Mouse (Mus musculus) brain, embryonic 14.5 days (tissue): ENCODE data around the gene S100b. TPM values are rescaled to one million over a fixed set of nuclear protein-coding genes. Genes with fewer than 3 reads are reported as not detected.
A peak's percentile ranks its signal among the peaks of the same experiment; 100 is the strongest.

Source experiments
- DNase-seq: peaks from one replicate; pipeline ENCODE4 v3.0.0-alpha.2; 2011; ENCODE audit warnings: low read depth
- CTCF ChIP-seq: fragments of 200-500 bp; IDR thresholded peaks from 2 replicates; pipeline ENCODE4 v1.5.1; 2012; ENCODE audit warnings: inconsistent platforms, mild to moderate bottlenecking, moderate library complexity, borderline replicate concordance; ENCODE audit not compliant: insufficient read depth, insufficient read length; ENCODE audit errors: extremely low read depth
- POLR2A ChIP-seq: fragments of 200-500 bp; IDR thresholded peaks from 2 replicates; pipeline ENCODE4 v1.6.1; 2012; ENCODE audit warnings: mild to moderate bottlenecking, inconsistent platforms, borderline replicate concordance; ENCODE audit not compliant: poor library complexity, insufficient read depth, insufficient read length, severe bottlenecking; ENCODE audit errors: extremely low read depth
- polyA plus RNA-seq: library from polyadenylated mRNA; depleted of rRNA; stranded (reverse); fragments of >200 nt; gene quantifications from 2 replicates; pipeline ENCODE4 v1.2.3, GENCODE M21; 2012; rRNA removed

S100b gene
- polyA plus RNA-seq, 1 experiment, result 1.8 TPM

DNA sequence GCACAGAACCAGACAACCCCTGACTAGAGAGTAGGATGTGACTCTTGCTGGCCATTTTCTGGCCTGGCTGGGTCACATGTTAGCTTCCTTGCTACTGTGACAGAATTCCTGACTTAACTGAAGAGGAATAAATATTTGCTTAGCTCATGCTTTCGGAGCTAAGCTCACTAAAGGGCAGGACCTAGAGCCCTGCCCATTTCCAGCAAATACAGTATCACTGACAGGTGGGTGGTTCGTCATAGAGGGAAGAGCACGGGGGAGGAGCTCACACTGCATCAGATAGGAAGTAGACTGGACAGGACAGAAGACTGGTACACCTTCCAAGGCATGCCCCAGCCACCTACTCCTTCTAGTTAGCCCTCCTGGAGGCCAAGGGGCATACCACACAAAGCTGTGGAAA lies 7.8 kb downstream of the S100b start:
- TF ChIP-seq POLR2A, result no peak
- TF ChIP-seq CTCF, result no peak
- no peak for DNase-seq

DNA sequence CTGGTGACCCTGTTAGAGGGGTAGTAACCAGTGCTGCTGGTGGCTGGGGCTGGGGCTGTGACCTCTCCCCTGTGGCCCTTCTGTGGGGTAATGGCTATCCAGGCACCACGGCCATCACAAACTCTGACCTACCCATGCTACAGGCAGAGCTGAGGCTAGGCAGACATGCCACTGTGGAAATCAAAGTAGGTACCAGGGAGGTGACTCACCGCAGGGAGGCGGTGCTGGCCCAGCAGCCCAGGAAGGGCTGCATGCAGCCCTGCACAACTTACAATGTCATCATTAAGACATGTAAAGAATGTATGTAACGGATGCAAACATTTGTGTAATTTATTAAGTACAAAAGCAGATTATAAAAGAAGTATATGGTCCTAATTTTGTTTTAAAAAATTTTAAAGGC lies 8.8 kb downstream of the S100b start:
- TF ChIP-seq POLR2A, result no peak
- no peak for TF ChIP-seq CTCF
- DNase-seq, result no peak

DNA sequence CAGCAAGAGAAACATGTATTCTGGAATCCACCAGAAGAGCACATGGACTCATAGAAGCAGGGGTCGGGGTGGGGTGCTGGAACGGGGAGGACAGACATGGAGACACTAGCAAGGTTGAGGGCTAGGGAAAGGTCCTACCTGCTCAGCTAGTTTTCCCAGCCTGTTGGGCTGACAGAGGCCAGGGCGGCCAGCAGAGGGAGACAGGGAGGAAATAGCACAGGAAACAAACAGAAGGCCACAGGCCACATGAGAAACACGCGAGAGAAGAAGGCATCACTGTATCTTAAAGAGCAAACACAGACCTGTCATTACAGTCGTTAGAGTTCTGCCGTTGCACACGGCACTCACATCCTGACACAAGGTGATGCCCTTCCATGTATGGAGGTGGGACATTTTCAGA lies 17.6 kb downstream of the S100b start:
- DNase-seq, result peak; percentile 15
- TF ChIP-seq POLR2A (no peak), CTCF (peak; percentile 64; the same call in 1 of the 2 replicates)

DNA sequence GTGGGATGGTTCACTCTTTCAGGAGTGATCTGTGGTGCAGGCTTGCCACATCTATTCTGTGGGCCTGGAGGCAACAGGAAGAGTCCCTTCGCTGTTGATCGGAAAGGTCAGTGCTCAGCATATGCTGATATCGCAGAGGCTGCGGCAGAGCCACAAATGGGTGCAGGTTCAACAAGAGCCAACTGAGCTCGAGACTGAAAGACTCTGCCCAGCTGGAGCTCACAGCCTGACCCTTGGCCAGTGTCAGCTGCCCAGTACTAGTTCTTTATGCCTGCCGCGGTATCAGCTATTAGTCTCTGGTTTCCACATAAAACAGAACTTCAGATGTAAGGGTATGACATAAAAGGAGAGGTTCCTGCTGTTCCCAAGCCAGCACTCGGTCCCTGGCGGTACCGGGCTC lies 21.6 kb downstream of the S100b start:
- TF ChIP-seq CTCF, result no peak
- no peak for TF ChIP-seq POLR2A
- DNase-seq, result no peak

DNA sequence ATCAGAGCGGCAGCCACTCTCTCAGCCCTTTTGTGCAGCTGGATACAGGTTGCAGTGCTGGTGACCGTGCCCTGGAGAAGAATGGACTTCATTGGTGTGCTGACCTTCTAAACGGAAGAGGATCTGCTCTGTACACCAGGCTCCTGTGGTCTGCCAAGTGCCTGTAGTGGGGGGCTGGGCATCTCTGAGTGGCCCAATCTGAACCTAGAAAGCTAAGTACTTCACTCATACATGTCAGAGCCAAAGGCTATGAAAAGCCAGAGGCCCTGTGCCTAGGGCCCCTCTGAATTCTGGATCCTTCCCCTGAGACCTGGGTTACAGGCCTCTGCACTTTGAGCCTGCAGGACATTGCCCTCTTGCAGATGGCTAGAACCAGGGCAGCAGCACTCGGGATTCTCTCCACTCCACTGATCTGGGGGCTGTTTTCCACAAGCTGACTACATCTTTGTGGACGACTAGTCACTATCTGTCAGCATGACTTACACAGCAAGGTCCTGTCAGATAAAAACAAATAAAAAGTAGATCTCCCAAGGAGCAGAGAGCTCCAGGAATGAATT lies 25.0 kb downstream of the S100b start:
- no peak for DNase-seq
- TF ChIP-seq POLR2A (no peak), CTCF (no peak)

DNA sequence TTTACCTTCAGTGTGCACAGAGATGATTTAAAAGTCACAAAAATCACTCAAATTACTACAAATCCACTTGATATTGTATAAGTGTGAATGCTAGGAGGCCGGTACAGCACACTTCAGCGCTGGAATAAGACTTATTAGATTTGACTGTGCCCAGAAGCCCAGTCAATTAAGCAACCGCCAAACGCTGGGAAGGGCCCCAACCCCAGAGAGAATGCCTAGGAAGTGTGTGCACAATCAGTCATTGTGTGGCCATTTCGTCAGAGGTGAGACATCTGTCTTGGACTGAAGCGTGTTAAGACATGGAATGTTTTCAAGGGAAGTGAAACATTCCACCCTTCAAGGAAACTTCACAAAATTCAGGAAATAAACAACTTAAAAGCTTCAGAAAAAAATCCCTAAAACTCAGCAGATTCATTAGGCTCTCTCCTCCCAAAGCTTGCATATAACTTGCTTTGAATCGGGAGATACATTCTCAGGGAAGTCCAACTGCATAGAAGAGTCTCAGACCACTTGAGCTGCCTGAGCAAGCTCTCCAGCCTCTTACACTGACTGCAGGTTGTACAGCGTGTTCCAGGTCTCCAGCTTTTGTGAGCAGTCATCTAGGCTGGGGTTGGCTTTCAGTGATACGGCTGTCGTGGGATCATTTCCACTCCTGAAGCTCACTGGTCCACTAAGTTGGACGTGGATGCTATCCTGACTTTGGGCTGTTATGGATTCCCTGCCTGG lies 34.8 kb downstream of the S100b start:
- no peak for TF ChIP-seq POLR2A
- no peak for TF ChIP-seq CTCF
- no peak for DNase-seq

DNA sequence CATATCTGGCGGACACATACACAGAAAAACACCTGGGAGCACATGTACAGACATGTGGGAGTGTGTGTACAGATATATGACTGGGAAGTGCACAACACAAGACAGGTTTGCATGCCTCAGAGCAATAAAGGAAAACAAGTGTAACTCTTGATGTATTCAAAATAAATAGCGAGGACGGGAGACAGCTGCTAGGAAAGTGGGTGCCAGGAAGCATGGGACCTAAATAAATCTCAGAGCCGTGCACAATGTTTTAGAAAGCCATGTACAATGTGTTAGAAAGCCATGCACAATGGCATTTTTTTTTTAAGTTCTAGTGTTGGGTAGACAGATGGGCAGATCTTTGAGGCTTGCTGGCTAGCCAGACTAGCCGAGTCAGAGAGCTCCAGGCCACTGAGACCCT lies 35.4 kb downstream of the S100b start:
- TF ChIP-seq POLR2A (no peak), CTCF (no peak)
- DNase-seq, result no peak

DNA sequence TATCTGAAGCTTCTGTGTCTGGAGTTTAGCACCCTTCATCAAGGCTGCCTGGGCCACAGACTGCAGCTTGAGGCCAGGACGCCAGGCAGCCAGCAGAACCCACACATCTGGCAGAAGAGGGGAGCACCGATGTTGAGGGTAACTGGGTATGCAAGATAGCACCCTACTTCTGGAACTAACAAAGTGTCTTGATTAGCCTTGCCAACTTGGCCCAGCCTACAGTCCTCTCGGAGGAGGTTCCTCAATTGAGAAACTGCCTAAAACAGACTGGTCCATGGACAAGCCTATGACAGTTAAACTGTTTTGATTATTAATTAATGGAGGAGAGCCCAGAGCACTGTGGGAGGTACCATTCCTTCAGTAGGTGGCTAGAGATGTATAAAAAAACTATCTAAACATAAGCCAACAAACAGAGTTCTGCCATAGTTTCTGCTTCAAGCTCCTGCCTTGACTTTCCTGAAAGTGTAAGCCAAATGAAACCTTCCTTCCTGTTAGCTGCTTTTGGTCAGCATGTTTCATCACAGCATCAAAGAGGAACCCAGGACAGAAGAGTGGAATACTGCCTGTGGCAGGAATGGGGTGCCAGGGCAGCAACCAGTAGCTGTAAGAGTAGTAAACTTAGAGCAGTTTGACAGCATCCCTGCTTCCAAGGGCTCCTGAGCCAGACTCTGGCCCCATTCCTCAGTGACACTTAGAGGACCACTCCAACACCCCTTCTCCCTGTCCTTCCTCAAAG lies 36.5 kb downstream of the S100b start:
- TF ChIP-seq POLR2A (no peak), CTCF (no peak)
- no peak for DNase-seq

DNA sequence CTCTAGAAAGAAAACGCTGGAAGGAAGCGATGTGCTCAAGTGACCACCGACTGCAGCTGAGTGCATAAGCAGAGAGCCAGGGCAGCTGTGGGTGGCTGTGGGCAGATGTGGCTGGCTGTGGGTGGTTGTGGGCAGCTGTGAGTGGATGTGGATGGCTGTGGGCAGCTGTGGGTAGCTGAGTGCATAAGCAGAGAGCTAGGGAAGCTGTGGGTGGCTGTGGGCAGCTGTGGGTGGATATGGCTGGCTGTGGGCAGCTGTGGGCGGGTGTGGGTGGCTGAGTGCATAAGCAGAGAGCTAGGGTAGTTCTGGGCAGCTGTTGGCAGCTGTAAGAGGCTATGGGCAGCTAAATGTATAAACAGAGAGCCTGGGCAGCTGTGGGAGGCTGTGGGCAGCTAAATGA lies 39.6 kb downstream of the S100b start:
- DNase-seq, result no peak
- TF ChIP-seq CTCF (no peak), POLR2A (no peak)

DNA sequence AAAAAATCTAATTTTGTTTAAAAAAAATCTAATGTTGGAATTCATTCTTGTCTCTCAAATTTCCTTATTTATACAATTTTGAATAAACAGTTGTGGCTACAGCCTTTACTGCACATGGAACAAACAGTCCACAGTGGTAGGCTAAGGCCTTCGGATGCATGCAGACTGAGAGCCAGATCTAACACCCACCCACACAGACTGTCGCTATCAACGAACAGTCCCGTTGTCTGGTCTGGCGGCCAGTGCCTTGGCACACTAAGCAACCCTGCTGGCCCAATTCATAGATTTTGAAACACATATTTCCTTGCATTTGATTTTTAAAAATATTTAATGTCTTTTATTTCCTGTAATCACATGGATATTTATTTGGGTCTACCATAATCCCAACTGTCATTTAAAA lies 46.5 kb downstream of the S100b start:
- TF ChIP-seq CTCF, result no peak
- TF ChIP-seq POLR2A, result no peak
- DNase-seq, result no peak

DNA sequence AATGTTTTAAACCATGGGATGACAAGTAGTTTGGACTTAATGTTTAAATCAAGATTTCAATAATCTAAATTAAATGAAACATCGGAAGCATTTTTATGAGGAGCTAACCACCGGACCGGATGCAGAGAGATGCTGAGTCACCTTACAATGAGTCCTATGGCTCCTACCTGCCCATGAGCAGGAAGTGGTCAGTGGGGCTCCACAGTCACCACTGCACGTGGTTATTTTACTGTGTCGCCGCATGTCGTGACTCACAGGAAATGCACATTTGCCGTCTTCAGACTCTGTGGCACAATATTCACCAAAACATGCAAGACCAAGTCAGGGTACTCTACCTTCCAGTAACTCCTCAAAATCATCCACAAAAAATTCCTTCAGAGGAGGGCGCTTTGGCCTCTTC lies 53.1 kb downstream of the S100b start:
- DNase-seq, result no peak
- TF ChIP-seq CTCF, result no peak
- no peak for TF ChIP-seq POLR2A

Other genes starting within 250 kb of the S100b start
- 10.8 and 12.3 TPM in 2 replicates for gene Zfp280b, start 221.2 kb upstream of the S100b start, polyA plus RNA-seq
- gene Slc5a4b, start 142.9 kb upstream of the S100b start, polyA plus RNA-seq, result not detected in 2 replicates
- gene Slc5a4a, start 106.4 kb upstream of the S100b start, polyA plus RNA-seq, result 0.18 and 0.37 TPM in 2 replicates
- 273 and 287 TPM in 2 replicates for gene Prmt2, start 16.0 kb upstream of the S100b start, polyA plus RNA-seq
- 38.3 and 43.2 TPM in 2 replicates for gene Dip2a, start 91.4 kb downstream of the S100b start, polyA plus RNA-seq
- gene AC141477.1, start 186.6 kb downstream of the S100b start, polyA plus RNA-seq, result not detected in 2 replicates
- gene Pcnt, start 188.9 kb downstream of the S100b start, polyA plus RNA-seq, result 20.7 and 30.5 TPM in 2 replicates
- not detected in 2 replicates for gene 2610028H24Rik, start 195.2 kb downstream of the S100b start, polyA plus RNA-seq
- 59.7 and 61.8 TPM in 2 replicates for gene Mcm3ap, start 215.1 kb downstream of the S100b start, polyA plus RNA-seq
- 3.7 and 4.3 TPM in 2 replicates for gene Ybey, start 215.3 kb downstream of the S100b start, polyA plus RNA-seq